18 mouse cellular contexts compared by ENCODE assay signal in the genomic region with DNA sequence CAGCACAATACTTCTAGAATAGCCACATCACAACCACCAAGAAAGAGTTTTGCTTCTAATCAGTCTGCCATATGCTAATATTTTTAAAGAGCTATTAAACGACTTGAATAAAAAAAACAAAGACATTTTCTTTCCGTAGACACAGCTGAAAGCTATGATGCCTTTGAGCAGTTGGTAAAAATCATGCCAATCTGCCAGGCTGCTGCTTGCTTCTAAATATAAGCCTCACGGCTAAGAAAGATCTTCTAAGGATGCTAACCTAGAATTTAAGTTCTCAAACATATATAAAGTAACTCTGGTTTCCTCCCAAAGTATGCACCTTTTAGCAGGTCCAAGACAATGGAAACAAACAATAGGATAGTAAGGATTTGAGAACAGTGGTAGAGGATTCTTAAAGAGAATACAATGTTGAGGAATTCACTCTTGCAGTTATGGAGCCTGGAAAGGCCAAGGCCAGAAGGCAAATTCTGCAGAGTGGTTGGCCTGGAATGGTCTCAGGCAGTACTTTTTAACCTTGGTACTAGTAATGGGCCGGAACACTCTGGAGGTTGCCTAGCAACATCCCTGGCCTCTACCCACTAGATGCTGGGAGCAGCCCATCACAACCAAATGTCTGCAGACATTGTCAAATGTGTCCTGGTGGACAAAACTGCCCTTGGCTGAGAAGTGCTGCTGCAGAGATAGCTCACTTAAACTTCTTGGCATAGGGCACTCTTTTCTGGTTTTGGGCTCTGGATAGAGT. TPM values are rescaled to one million over a fixed set of nuclear protein-coding genes. Genes with fewer than 3 reads are reported as not detected.
DNase-seq lines count a peak whose midpoint lies in the region; TF ChIP-seq lines count a peak whose summit lies in the region.
"Had no signal": no experiment of that assay in that cellular context is flagged by ENCODE, and none has a peak within 500 bp of the region (broad histone marks: within the 10 kb centered on the region; RNA-seq: fewer than 3 reads in every experiment).

No protein-coding gene starts in this region.

- no peak for TF ChIP-seq POLR2A in kidney, adult 2 months (IDR thresholded peaks at IDR 0.05; ENCODE audit: low read depth, low read length)

- H3K4me3 ChIP-seq in kidney, adult 2 months (ENCODE audit: insufficient read depth, low read depth, low read length) = no peak overlapping the region
- H3K4me3 ChIP-seq: hindbrain, embryonic 10.5 days; midbrain, embryonic 12.5 days; myocyte had no signal

- H3K4me1 ChIP-seq in kidney, adult 2 months (ENCODE audit: control insufficient read depth, insufficient read depth, low read length) = no peaks in the 10 kb centered on the region
- H3K4me1 ChIP-seq: hindbrain, embryonic 10.5 days; midbrain, embryonic 12.5 days had no signal

- TF ChIP-seq CTCF in kidney, adult 2 months (conservative IDR thresholded peaks at IDR 0.05; ENCODE audit: insufficient read depth, insufficient read length, low read depth, low read length) = no peak

- H3K36me3 ChIP-seq in kidney, adult 2 months (ENCODE audit: control insufficient read depth, insufficient read depth, low read length) = no peaks in the 10 kb centered on the region
- H3K36me3 ChIP-seq: hindbrain, embryonic 10.5 days had no signal

- intact Hi-C loops in heart, postnatal 36 days (cut with DNase I) = no loop called here

- DNase-seq in kidney, adult 2 months = peak; percentile 21
- DNase-seq in kidney, adult 18-20 months = no peak
- DNase-seq in testis, postnatal 14 days (ENCODE audit: low spot score) = peak; percentile 6
- DNase-seq in testis, postnatal 10 days (ENCODE audit: low spot score) = no peak
- peak; percentile 49 for DNase-seq in adrenal gland, postnatal 14 days
- no peak for DNase-seq in retina, embryonic 14.5 days (ENCODE audit: low spot score)
- DNase-seq in heart, postnatal 36 days = no peak
- DNase-seq: lung, adult 18-20 months; lung, postnatal 36 days; right cerebral cortex, postnatal 25 days; thymus, adult 18-20 months had no signal

- no peaks in the 10 kb centered on the region for H3K27me3 ChIP-seq in kidney, adult 2 months (replicated peaks; ENCODE audit: control insufficient read depth, insufficient read depth, low read length)

- 69% methylated on average over 4 of the region's 4 CpGs for WGBS in kidney, adult 2 months

- H3K27ac ChIP-seq in kidney, adult 2 months (ENCODE audit: insufficient read depth, low read depth, low read length) = no peak overlapping the region
- H3K27ac ChIP-seq: hindbrain, embryonic 10.5 days; midbrain, embryonic 12.5 days had no signal

RNA-seq across cellular contexts. Expression of a gene that starts 36.8 kb away (rescaled TPM):
- polyA plus RNA-seq in kidney, adult 2 months (2012; rRNA removed) = not detected in 2 replicates
- not detected in 2 replicates for total RNA-seq in adrenal gland, postnatal 14 days (2021)
- under 1 TPM; 0.33 to 0.46 TPM for total RNA-seq in heart, postnatal 36 days (2021)
- total RNA-seq: gastrocnemius, postnatal 4 days had no signal
- polyA plus RNA-seq: embryonic facial prominence, embryonic 11.5 days; heart, embryonic 14.5 days; hindbrain, embryonic 10.5 days; intestine, embryonic 16.5 days; midbrain, embryonic 12.5 days had no signal

Comparison
In these comparisons a context has a peak if more than half of its experiments do, and no peak if none do; other contexts are left out.
1. DNase-seq: peak in kidney, adult 2 months (single experiment), testis, postnatal 14 days (single experiment) and adrenal gland, postnatal 14 days (single experiment); none in kidney, adult 18-20 months (single experiment), testis, postnatal 10 days (single experiment), retina, embryonic 14.5 days (single experiment) and heart, postnatal 36 days (0 of 2).